Mouse (Mus musculus) neural tube, embryonic 13.5 days (tissue): ENCODE measurements around the gene Gnb1. TPM values are rescaled to one million over a fixed set of nuclear protein-coding genes. Genes with fewer than 3 reads are reported as not detected.

ENCODE experiments used
- ATAC-seq: fragments of 200-750 bp; cut with Nextera tagmentation; 2 replicates; pipeline ENCODE4 v1.8.0; 2017; ENCODE audit warnings: low read depth, mild to moderate bottlenecking, moderate TSS enrichment, moderate library complexity
- H3K27ac ChIP-seq: fragments of 300-500 bp; sonication (generic); replicated peaks from 2 replicates; pipeline ENCODE4 v1.5.1; 2015; ENCODE audit warnings: moderate library complexity, mild to moderate bottlenecking, inconsistent platforms
- H3K27me3 ChIP-seq: fragments of 300-500 bp; sonication (generic); 2 replicates; pipeline ENCODE4 v1.6.1; 2015; ENCODE audit warnings: mild to moderate bottlenecking, inconsistent platforms
- H3K36me3 ChIP-seq: fragments of 300-500 bp; sonication (generic); 2 replicates; pipeline ENCODE4 v1.6.1; 2015; ENCODE audit warnings: mild to moderate bottlenecking, inconsistent platforms
- H3K4me1 ChIP-seq: fragments of 300-500 bp; sonication (generic); replicated peaks from 2 replicates; pipeline ENCODE4 v1.6.1; 2015; ENCODE audit warnings: inconsistent platforms
- H3K4me2 ChIP-seq: fragments of 300-500 bp; sonication (generic); 2 replicates; pipeline ENCODE4 v1.6.1; 2015; ENCODE audit warnings: inconsistent platforms, mild to moderate bottlenecking, moderate library complexity
- H3K4me3 ChIP-seq: fragments of 300-500 bp; sonication (generic); 2 replicates; pipeline ENCODE4 v1.5.1; 2015; ENCODE audit warnings: mild to moderate bottlenecking, inconsistent platforms
- H3K9ac ChIP-seq: fragments of 300-500 bp; sonication (generic); 2 replicates; pipeline ENCODE4 v1.6.1; 2015; ENCODE audit warnings: moderate library complexity, mild to moderate bottlenecking, inconsistent platforms
- H3K9me3 ChIP-seq: fragments of 300-500 bp; sonication (generic); 2 replicates; pipeline ENCODE4 v1.6.1; 2016; ENCODE audit warnings: inconsistent platforms
- WGBS: fragments of 180-500 bp; shearing (Covaris S2); methylation state at CpG from one replicate; pipeline ENCODE4 v1.1.7; 2015; 5-methylcytosine and 5-hydroxymethylcytosine counted together
- polyA plus RNA-seq: library from polyadenylated mRNA; unstranded; fragments of >200 nt; fragmentation: Nextera tagmentation; extraction: Ambion mirVana; gene quantifications from 2 replicates; pipeline ENCODE4 v1.2.1, GENCODE M21; 2015

Gene Gnb1
- polyA plus RNA-seq = 1,009 and 1,019 TPM in 2 replicates

DNA sequence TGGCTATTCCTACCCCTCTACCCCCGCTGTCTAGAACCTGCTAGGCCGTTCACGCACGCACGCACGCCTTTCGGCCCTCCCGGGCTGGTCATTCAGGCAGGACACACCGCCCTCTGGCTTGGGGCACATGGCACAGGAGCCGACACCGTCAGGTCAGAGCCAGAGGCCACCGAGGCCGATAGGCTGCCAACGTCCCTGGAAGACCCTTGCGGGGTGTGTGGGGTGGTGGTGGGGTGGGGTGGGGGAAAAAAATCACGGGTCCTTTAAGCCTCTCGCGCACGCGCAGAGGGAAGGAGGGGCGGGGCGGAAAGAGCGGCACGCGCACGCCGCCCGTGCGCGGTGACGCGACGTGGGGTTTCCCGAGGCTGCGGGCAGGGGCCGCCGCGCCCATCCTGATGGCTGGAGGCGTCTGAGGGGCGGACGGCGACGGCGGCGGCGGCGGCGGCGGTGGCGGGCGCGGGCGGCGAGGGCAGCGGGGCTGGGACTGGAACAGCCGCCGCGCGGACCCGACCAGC is at the start of gene Gnb1:
TSS of gene Gnb1 (plus strand) at position 372 of the 515 bp plus-strand sequence.
- Histone ChIP-seq H3K36me3 (no peaks in the 10 kb centered on the region), H3K27me3 (no peaks in the 10 kb centered on the region), H3K9me3 (no peaks in the 10 kb centered on the region), H3K4me2 (peak within 1 kb of the TSS; percentile 88), H3K4me3 (peak within 1 kb of the TSS; percentile 100), H3K9ac (peak within 1 kb of the TSS; percentile 100), H3K27ac (peak within 1 kb of the TSS; percentile 96), H3K4me1 (peaks cover 70% of the 10 kb centered on the region)
- WGBS = under 1% methylated on average over 31 of the region's 60 CpGs
- ATAC-seq = peak; percentile 82

- Histone ChIP-seq H3K4me1 (no peaks in the 10 kb centered on the region), H3K9me3 (no peaks in the 10 kb centered on the region), H3K27ac (no peak overlapping the region), H3K4me2 (no peak overlapping the region), H3K27me3 (no peaks in the 10 kb centered on the region), H3K36me3 (no peaks in the 10 kb centered on the region), H3K4me3 (no peak overlapping the region), H3K9ac (no peak overlapping the region)
- WGBS = 73% methylated on average over 3 of the region's 3 CpGs
- ATAC-seq = no peak
These were observed 48.4 kb upstream of the Gnb1 start for GRCm38 (mm10) chr4:155442808-155443207.

- ATAC-seq = no peak
- Histone ChIP-seq H3K4me3 (no peak overlapping the region), H3K4me1 (no peaks in the 10 kb centered on the region), H3K4me2 (no peak overlapping the region), H3K9ac (0 out of 2 replicates have a peak overlapping the region, but pooled peaks have one; percentile 22), H3K36me3 (no peaks in the 10 kb centered on the region), H3K27ac (no peak overlapping the region), H3K27me3 (no peaks in the 10 kb centered on the region), H3K9me3 (no peaks in the 10 kb centered on the region)
- 44% methylated on average over 10 of the region's 10 CpGs for whole genome bisulfite sequencing
These were observed 39.6 kb upstream of the Gnb1 start for GRCm38 (mm10) chr4:155451597-155451996.

DNA sequence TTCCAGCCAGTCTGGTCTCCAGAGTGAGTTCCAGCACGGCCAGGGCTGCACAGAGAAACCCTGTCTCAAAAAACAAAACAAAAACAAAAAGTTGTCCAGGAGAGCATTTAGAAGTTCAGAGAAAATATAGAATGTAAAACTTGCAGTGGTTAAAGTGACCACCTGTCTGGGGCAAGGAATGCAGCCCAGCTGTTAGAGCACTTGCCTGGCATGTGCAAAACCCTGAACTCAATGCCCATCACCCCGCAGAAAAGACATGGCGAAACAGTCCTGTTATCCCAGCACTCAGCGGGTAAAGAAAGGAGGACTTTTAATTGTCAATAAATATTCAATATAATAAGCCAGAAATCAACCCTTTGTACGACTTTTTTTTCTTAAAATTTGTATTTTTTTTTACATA is 32.6 kb upstream of the Gnb1 start:
- Histone ChIP-seq H3K9ac (no peak overlapping the region), H3K27ac (no peak overlapping the region), H3K4me3 (no peak overlapping the region), H3K36me3 (no peaks in the 10 kb centered on the region), H3K4me1 (no peaks in the 10 kb centered on the region), H3K27me3 (no peaks in the 10 kb centered on the region), H3K4me2 (no peak overlapping the region), H3K9me3 (no peaks in the 10 kb centered on the region)
- no peak for ATAC-seq
- WGBS = 93% methylated on average over 5 of the region's 5 CpGs

- Histone ChIP-seq H3K4me2 (no peak overlapping the region), H3K27ac (no peak overlapping the region), H3K27me3 (no peaks in the 10 kb centered on the region), H3K9me3 (no peaks in the 10 kb centered on the region), H3K9ac (no peak overlapping the region), H3K4me1 (no peaks in the 10 kb centered on the region), H3K4me3 (no peak overlapping the region), H3K36me3 (no peaks in the 10 kb centered on the region)
- 84% methylated on average over 13 of the region's 13 CpGs for WGBS
- ATAC-seq = no peak
These were observed 28.1 kb upstream of the Gnb1 start for GRCm38 (mm10) chr4:155463050-155463449.

DNA sequence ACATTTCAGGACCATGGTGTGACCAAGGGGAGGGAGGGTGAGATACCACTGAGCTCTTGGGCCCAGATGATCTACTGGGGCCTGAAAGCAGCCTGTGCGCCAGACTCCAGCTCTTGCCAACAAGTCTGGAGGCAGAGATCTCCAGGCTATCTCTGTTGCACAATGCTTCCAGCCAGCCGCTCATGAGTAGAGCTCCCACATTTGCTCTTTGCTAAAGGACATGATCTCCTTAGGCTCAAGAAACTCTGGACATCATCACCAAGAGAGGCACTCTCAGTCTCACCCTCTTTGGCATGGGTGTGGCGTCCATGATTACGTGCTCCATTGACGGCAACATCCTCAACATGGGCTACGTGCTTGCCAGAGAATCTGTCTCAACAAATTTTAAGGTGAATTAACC is 27.6 kb upstream of the Gnb1 start:
- no peak overlapping the region for H3K4me2 ChIP-seq
- ATAC-seq = no peak
- no peaks in the 10 kb centered on the region for H3K27me3 ChIP-seq
- H3K4me1 ChIP-seq = no peaks in the 10 kb centered on the region
- H3K4me3 ChIP-seq = no peak overlapping the region
- 86% methylated on average over 6 of the region's 6 CpGs for WGBS
- no peaks in the 10 kb centered on the region for H3K9me3 ChIP-seq
- H3K36me3 ChIP-seq = no peaks in the 10 kb centered on the region
- no peak overlapping the region for H3K27ac ChIP-seq
- no peak overlapping the region for H3K9ac ChIP-seq

GRCm38 (mm10) chr4:155464061-155464460 is 27.1 kb upstream of the Gnb1 start:
- WGBS = 90% methylated on average over 4 of the region's 4 CpGs
- H3K9me3 ChIP-seq = no peaks in the 10 kb centered on the region
- no peaks in the 10 kb centered on the region for H3K36me3 ChIP-seq
- H3K9ac ChIP-seq = no peak overlapping the region
- peaks cover 2% of the 10 kb centered on the region for H3K27me3 ChIP-seq
- ATAC-seq = no peak
- no peak overlapping the region for H3K4me2 ChIP-seq
- H3K4me3 ChIP-seq = no peak overlapping the region
- peaks cover 1% of the 10 kb centered on the region; the same call in 1 of the 2 replicates for H3K4me1 ChIP-seq
- no peak overlapping the region for H3K27ac ChIP-seq

DNA sequence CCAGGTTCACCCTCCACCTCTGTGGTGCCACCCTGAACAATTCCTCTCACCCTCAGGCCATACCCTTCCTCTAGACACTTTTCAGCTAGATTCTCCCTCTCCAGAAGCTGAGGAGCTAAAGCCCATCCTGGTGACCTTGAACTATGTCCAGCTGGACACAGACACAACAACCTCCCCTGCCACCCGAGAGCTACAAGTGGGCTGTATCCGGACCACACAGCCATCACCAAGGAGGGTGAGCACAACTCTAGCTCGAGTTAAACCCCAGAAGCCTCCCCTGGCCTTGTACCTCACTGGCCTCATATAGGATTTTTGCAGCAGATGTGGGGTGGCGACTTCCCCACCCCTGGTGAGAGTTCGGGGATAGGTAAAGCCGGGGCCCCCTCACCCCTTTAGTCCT is 25.6 kb upstream of the Gnb1 start:
- peaks cover 3% of the 10 kb centered on the region for H3K27me3 ChIP-seq
- no peaks in the 10 kb centered on the region for H3K9me3 ChIP-seq
- H3K4me1 ChIP-seq = peaks cover 5% of the 10 kb centered on the region; the same call in 1 of the 2 replicates
- WGBS = 80% methylated on average over 6 of the region's 6 CpGs
- H3K4me2 ChIP-seq = no peak overlapping the region
- H3K27ac ChIP-seq = no peak overlapping the region
- no peak overlapping the region for H3K4me3 ChIP-seq
- ATAC-seq = no peak
- no peak overlapping the region for H3K9ac ChIP-seq
- H3K36me3 ChIP-seq = no peaks in the 10 kb centered on the region

GRCm38 (mm10) chr4:155466080-155466479 is 25.1 kb upstream of the Gnb1 start:
- Histone ChIP-seq H3K36me3 (no peaks in the 10 kb centered on the region), H3K4me3 (no peak overlapping the region), H3K27me3 (peaks cover 3% of the 10 kb centered on the region), H3K9ac (no peak overlapping the region), H3K4me1 (peaks cover 5% of the 10 kb centered on the region; the same call in 1 of the 2 replicates), H3K9me3 (no peaks in the 10 kb centered on the region), H3K27ac (no peak overlapping the region), H3K4me2 (no peak overlapping the region)
- no peak for ATAC-seq
- WGBS = 93% methylated on average over 5 of the region's 5 CpGs

- Histone ChIP-seq H3K36me3 (no peaks in the 10 kb centered on the region), H3K4me1 (peaks cover 5% of the 10 kb centered on the region; the same call in 1 of the 2 replicates), H3K9ac (no peak overlapping the region), H3K27me3 (peaks cover 3% of the 10 kb centered on the region), H3K9me3 (no peaks in the 10 kb centered on the region), H3K4me3 (no peak overlapping the region), H3K4me2 (no peak overlapping the region), H3K27ac (no peak overlapping the region)
- 80% methylated on average over 13 of the region's 13 CpGs for WGBS
- ATAC-seq = no peak
These were observed 23.7 kb upstream of the Gnb1 start for GRCm38 (mm10) chr4:155467237-155468010.

- no peak within 1 kb of the TSS for H3K27ac ChIP-seq
- 14% methylated on average over 21 of the region's 21 CpGs for WGBS
- no peak within 1 kb of the TSS for H3K4me3 ChIP-seq
- H3K4me2 ChIP-seq = peak within 1 kb of the TSS; percentile 34
- no peak within 1 kb of the TSS for H3K9ac ChIP-seq
- H3K4me1 ChIP-seq = peaks cover 5% of the 10 kb centered on the region; the same call in 1 of the 2 replicates
- H3K9me3 ChIP-seq = no peaks in the 10 kb centered on the region
- peaks cover 3% of the 10 kb centered on the region for H3K27me3 ChIP-seq
- ATAC-seq = no peak
- no peaks in the 10 kb centered on the region for H3K36me3 ChIP-seq
These were observed 22.2 kb upstream of the Gnb1 start, which contains the start of gene Tmem52 for GRCm38 (mm10) chr4:155468952-155469351. Tmem52 (plus strand) TSS chr4:155469114.

DNA sequence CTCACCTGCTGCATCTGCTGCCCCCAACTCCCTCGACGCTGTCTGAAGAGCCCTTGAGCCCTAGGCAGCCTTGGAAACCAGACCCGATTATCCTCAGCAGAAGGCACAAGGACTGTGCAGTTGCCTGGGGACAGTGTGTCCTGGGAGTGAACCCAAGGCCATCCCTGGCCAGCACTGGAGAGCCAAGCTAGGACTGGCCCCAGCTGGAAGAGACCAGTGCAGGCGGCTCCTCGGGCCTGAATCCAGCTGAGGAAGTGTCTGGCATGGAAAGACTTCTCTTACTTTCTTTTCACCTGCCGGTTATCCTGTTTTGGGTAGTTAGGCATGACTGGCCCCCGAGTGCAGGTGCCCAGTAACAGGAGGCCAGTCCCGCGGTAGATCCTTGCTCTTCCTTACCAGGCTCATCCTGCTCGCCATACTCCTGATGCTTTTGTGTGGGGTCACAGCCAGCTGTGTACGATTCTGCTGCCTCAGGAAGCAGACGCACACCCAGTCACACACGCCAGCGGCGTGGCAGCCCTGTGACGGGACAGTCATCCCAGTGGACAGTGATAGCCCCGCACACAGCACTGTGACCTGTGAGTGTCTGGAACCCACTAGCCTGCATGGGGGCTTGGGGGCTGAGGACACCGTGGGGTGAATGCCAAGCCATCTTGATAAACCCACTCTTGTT is 21.4 kb upstream of the Gnb1 start:
- ATAC-seq = no peak
- Histone ChIP-seq H3K4me1 (peaks cover 5% of the 10 kb centered on the region; the same call in 1 of the 2 replicates), H3K9ac (no peak overlapping the region), H3K9me3 (no peaks in the 10 kb centered on the region), H3K36me3 (no peaks in the 10 kb centered on the region), H3K27ac (no peak overlapping the region), H3K4me2 (no peak overlapping the region), H3K4me3 (no peak overlapping the region), H3K27me3 (peaks cover 3% of the 10 kb centered on the region)
- WGBS = 84% methylated on average over 18 of the region's 18 CpGs
